Mouse (Mus musculus): ENCODE results near the gene Kcnk15. TPM values are rescaled to one million over a fixed set of nuclear protein-coding genes. Genes with fewer than 3 reads are reported as not detected.

The Kcnk15 gene
- polyA plus RNA-seq, 2 experiments = not detected

DNA sequence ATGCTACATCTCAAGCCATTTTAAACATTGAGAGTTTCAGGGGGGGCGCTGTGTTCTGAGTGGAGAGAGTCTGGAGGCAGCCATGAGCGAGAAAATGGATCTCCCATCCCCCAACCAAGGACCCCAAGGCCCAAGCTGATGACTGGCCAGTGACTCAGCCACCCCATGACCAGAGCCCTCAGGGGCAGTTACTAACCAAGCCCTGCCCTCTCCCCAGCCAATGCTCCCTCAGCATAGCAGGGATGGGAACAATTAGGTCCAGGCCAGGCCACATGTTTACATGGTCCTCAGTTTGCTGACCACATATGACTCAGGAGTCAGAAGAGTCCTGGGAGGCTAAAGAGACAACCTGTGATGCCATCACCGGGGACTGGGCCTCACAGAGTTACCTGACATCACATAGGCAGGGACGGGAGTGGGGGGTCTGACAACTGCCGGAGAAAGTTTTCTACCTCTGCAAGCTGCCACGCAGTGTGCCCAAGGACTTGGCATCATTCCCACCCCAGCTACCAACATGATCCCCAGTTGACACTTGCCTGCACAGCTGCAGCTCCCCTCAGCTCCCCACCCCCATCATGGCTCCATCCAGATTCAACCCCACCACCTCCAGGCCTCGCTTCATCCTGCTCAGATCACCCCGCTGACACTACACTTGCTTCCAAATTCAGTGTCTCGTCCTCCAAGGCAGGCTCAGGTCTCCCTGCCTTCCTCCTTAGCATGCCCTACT, 38.5 kb upstream of the Kcnk15 start:
- TF ChIP-seq POLR2A (IDR thresholded peaks at IDR 0.05; ENCODE audit: borderline replicate concordance, extremely low read depth, insufficient read depth, insufficient read length) = no peak
- Histone ChIP-seq H3K4me3 (replicated peaks; ENCODE audit: low read length) (no peak overlapping the region), H3K4me1 (ENCODE audit: control insufficient read depth, insufficient read depth, low read length) (no peaks in the 10 kb centered on the region; the same call in 1 of the 2 replicates), H3K9me3 (ENCODE audit: control insufficient read depth, low read length) (no peaks in the 10 kb centered on the region), H3K27ac (replicated peaks; ENCODE audit: low read depth, low read length) (no peak overlapping the region), H3K27me3 (ENCODE audit: control insufficient read depth, insufficient read depth, low read length) (no peaks in the 10 kb centered on the region), H3K36me3 (ENCODE audit: control insufficient read depth, insufficient read depth, low read length) (no peaks in the 10 kb centered on the region), H3K4me2 (replicated peaks; ENCODE audit: low read depth, low read length, severe bottlenecking) (no peak overlapping the region), H3K9ac (ENCODE audit: low read depth, low read length, severe bottlenecking) (no peak overlapping the region)
- no peak for DNase-seq (ENCODE audit: low spot score)
- ATAC-seq (ENCODE audit: low FRiP score, low read depth) = no peak
- WGBS = 76% methylated on average over 9 of the region's 9 CpGs

GRCm38 (mm10) chr2:163820607-163821006, 32.8 kb upstream of the Kcnk15 start, which contains the start of gene Ccn5:
TSS of gene Ccn5 (plus strand) at chr2:163820861.
- TF ChIP-seq POLR2A (IDR thresholded peaks at IDR 0.05; ENCODE audit: borderline replicate concordance, extremely low read depth, insufficient read depth, insufficient read length) = no peak
- no peak within 1 kb of the TSS for H3K9ac ChIP-seq (ENCODE audit: low read depth, low read length, severe bottlenecking)
- DNase-seq (ENCODE audit: low spot score) (no peak), ATAC-seq (ENCODE audit: low FRiP score, low read depth) (no peak)
- H3K4me3 ChIP-seq (replicated peaks; ENCODE audit: low read length) = no peak within 1 kb of the TSS
- H3K4me2 ChIP-seq (replicated peaks; ENCODE audit: low read depth, low read length, severe bottlenecking) = no peak within 1 kb of the TSS
- H3K9me3 ChIP-seq (ENCODE audit: control insufficient read depth, low read length) = no peaks in the 10 kb centered on the region
- H3K27me3 ChIP-seq (ENCODE audit: control insufficient read depth, insufficient read depth, low read length) = no peaks in the 10 kb centered on the region
- 55% methylated on average over 4 of the region's 4 CpGs for WGBS
- H3K27ac ChIP-seq (replicated peaks; ENCODE audit: low read depth, low read length) = no peak within 1 kb of the TSS
- H3K4me1 ChIP-seq (ENCODE audit: control insufficient read depth, insufficient read depth, low read length) = 0 out of 2 replicates have a peak, but pooled peaks cover 3% of the 10 kb centered on the region
- H3K36me3 ChIP-seq (ENCODE audit: control insufficient read depth, insufficient read depth, low read length) = no peaks in the 10 kb centered on the region

DNA sequence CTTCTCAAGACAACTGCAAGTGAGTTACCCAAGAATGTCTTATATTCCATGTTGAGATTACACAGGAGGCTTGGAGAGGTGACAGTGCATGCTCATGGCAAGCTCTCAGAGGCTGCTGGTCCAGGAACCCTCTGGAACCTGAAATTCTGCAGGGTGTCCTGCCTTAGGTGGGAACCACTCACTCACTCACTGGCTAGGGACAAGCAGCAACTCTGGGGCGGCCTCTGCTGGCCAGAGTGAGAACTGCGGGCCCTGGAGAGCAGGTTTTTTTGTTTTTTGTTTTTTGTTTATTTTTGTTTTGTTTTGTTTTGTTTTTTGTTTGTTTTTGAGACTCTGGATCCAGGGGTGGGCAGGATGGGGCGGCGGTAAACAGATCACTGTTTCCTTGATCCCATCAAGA, 30.2 kb upstream of the Kcnk15 start:
- DNase-seq (ENCODE audit: low spot score) (peak; percentile 49), ATAC-seq (ENCODE audit: low FRiP score, low read depth) (no peak)
- Histone ChIP-seq H3K36me3 (ENCODE audit: control insufficient read depth, insufficient read depth, low read length) (no peaks in the 10 kb centered on the region), H3K4me2 (replicated peaks; ENCODE audit: low read depth, low read length, severe bottlenecking) (peak overlapping the region; percentile 30; the same call in 1 of the 2 replicates), H3K9ac (ENCODE audit: low read depth, low read length, severe bottlenecking) (no peak overlapping the region), H3K27ac (replicated peaks; ENCODE audit: low read depth, low read length) (no peak overlapping the region), H3K4me1 (ENCODE audit: control insufficient read depth, insufficient read depth, low read length) (0 out of 2 replicates have a peak, but pooled peaks cover 3% of the 10 kb centered on the region), H3K4me3 (replicated peaks; ENCODE audit: low read length) (no peak overlapping the region), H3K9me3 (ENCODE audit: control insufficient read depth, low read length) (no peaks in the 10 kb centered on the region), H3K27me3 (ENCODE audit: control insufficient read depth, insufficient read depth, low read length) (no peaks in the 10 kb centered on the region)
- 6% methylated on average over 4 of the region's 4 CpGs for WGBS
- no peak for TF ChIP-seq POLR2A (IDR thresholded peaks at IDR 0.05; ENCODE audit: borderline replicate concordance, extremely low read depth, insufficient read depth, insufficient read length)

GRCm38 (mm10) chr2:163823771-163824170, 29.7 kb upstream of the Kcnk15 start:
- Histone ChIP-seq H3K36me3 (ENCODE audit: control insufficient read depth, insufficient read depth, low read length) (no peaks in the 10 kb centered on the region), H3K4me1 (ENCODE audit: control insufficient read depth, insufficient read depth, low read length) (0 out of 2 replicates have a peak, but pooled peaks cover 3% of the 10 kb centered on the region), H3K27me3 (ENCODE audit: control insufficient read depth, insufficient read depth, low read length) (no peaks in the 10 kb centered on the region), H3K9ac (ENCODE audit: low read depth, low read length, severe bottlenecking) (no peak overlapping the region), H3K4me3 (replicated peaks; ENCODE audit: low read length) (no peak overlapping the region), H3K4me2 (replicated peaks; ENCODE audit: low read depth, low read length, severe bottlenecking) (peak overlapping the region; percentile 30; the same call in 1 of the 2 replicates), H3K27ac (replicated peaks; ENCODE audit: low read depth, low read length) (no peak overlapping the region), H3K9me3 (ENCODE audit: control insufficient read depth, low read length) (no peaks in the 10 kb centered on the region)
- TF ChIP-seq POLR2A (IDR thresholded peaks at IDR 0.05; ENCODE audit: borderline replicate concordance, extremely low read depth, insufficient read depth, insufficient read length) = no peak
- DNase-seq (ENCODE audit: low spot score) (peak; percentile 63), ATAC-seq (ENCODE audit: low FRiP score, low read depth) (no peak)
- WGBS = 18% methylated on average over 9 of the region's 11 CpGs

GRCm38 (mm10) chr2:163825861-163826260, 27.6 kb upstream of the Kcnk15 start:
- H3K27ac ChIP-seq (replicated peaks; ENCODE audit: low read depth, low read length) = no peak overlapping the region
- H3K4me2 ChIP-seq (replicated peaks; ENCODE audit: low read depth, low read length, severe bottlenecking) = no peak overlapping the region
- WGBS = 84% methylated on average over 1 of the region's 1 CpGs
- TF ChIP-seq POLR2A (IDR thresholded peaks at IDR 0.05; ENCODE audit: borderline replicate concordance, extremely low read depth, insufficient read depth, insufficient read length) = no peak
- no peak overlapping the region for H3K9ac ChIP-seq (ENCODE audit: low read depth, low read length, severe bottlenecking)
- DNase-seq (ENCODE audit: low spot score) = no peak
- H3K4me3 ChIP-seq (replicated peaks; ENCODE audit: low read length) = no peak overlapping the region
- no peaks in the 10 kb centered on the region for H3K27me3 ChIP-seq (ENCODE audit: control insufficient read depth, insufficient read depth, low read length)
- 0 out of 2 replicates have a peak, but pooled peaks cover 3% of the 10 kb centered on the region for H3K4me1 ChIP-seq (ENCODE audit: control insufficient read depth, insufficient read depth, low read length)
- no peaks in the 10 kb centered on the region for H3K9me3 ChIP-seq (ENCODE audit: control insufficient read depth, low read length)
- H3K36me3 ChIP-seq (ENCODE audit: control insufficient read depth, insufficient read depth, low read length) = no peaks in the 10 kb centered on the region
- no peak for ATAC-seq (ENCODE audit: low FRiP score, low read depth)

All from limb, embryonic 14.5 days (tissue).